Mouse (Mus musculus) lung, embryonic 14.5 days (tissue): Measurements from ENCODE around the gene Ankrd11. TPM values are rescaled to one million over a fixed set of nuclear protein-coding genes. Genes with fewer than 3 reads are reported as not detected.

ENCODE experiments used
- ATAC-seq: fragments of 200-750 bp; cut with Nextera tagmentation; 2 replicates; pipeline ENCODE4 v1.8.0; 2017; ENCODE audit warnings: mild to moderate bottlenecking, moderate TSS enrichment, moderate library complexity; ENCODE audit not compliant: insufficient read depth
- DNase-seq: peaks from one replicate; pipeline ENCODE4 v3.0.0-alpha.2; 2015
- H3K27ac ChIP-seq: fragments of 300-500 bp; sonication (generic); 2 replicates; pipeline ENCODE4 v1.5.1; 2014; ENCODE audit warnings: low read depth, mild to moderate bottlenecking, moderate library complexity
- H3K27me3 ChIP-seq: fragments of 300-500 bp; sonication (generic); 2 replicates; pipeline ENCODE4 v1.6.1; 2014; ENCODE audit warnings: low read length, control low read depth; ENCODE audit not compliant: insufficient read depth
- H3K36me3 ChIP-seq: fragments of 300-500 bp; sonication (generic); 2 replicates; pipeline ENCODE4 v1.6.1; 2014; ENCODE audit warnings: control low read depth; ENCODE audit not compliant: insufficient read depth
- H3K4me1 ChIP-seq: fragments of 300-500 bp; sonication (generic); 2 replicates; pipeline ENCODE4 v1.6.1; 2014; ENCODE audit warnings: antibody characterized with exemption, control low read depth; ENCODE audit not compliant: insufficient read depth
- H3K4me2 ChIP-seq: fragments of 300-500 bp; sonication (generic); 2 replicates; pipeline ENCODE4 v1.6.1; 2014; ENCODE audit warnings: mild to moderate bottlenecking
- H3K4me3 ChIP-seq: fragments of 300-500 bp; sonication (generic); 2 replicates; pipeline ENCODE4 v1.5.1; 2014; ENCODE audit warnings: low read depth, low read length
- H3K9ac ChIP-seq: fragments of 300-500 bp; sonication (generic); 2 replicates; pipeline ENCODE4 v1.6.1; 2014
- H3K9me3 ChIP-seq: fragments of 300-500 bp; sonication (generic); 2 replicates; pipeline ENCODE4 v1.6.1; 2016; ENCODE audit warnings: low read depth, low read length, control low read depth
- CTCF ChIP-seq: IDR thresholded peaks from 2 replicates; pipeline ENCODE4 v1.5.1; 2016; ENCODE audit warnings: antibody characterized with exemption, low read depth
- WGBS: fragments of 180-500 bp; shearing (Covaris S2); extraction: QIAGEN DNeasy Blood & Tissue Kit; methylation state at CpG from one replicate; pipeline ENCODE4 v1.1.7; 2014; 5-methylcytosine and 5-hydroxymethylcytosine counted together
- polyA plus RNA-seq: library from polyadenylated mRNA; unstranded; fragments of >200 nt; fragmentation: Nextera tagmentation; extraction: Ambion mirVana; gene quantifications from 2 replicates; pipeline ENCODE4 v1.2.1, GENCODE M21; 2014

Gene Ankrd11
- polyA plus RNA-seq, 1 experiment from 2014 or later: 94.6 TPM

DNA sequence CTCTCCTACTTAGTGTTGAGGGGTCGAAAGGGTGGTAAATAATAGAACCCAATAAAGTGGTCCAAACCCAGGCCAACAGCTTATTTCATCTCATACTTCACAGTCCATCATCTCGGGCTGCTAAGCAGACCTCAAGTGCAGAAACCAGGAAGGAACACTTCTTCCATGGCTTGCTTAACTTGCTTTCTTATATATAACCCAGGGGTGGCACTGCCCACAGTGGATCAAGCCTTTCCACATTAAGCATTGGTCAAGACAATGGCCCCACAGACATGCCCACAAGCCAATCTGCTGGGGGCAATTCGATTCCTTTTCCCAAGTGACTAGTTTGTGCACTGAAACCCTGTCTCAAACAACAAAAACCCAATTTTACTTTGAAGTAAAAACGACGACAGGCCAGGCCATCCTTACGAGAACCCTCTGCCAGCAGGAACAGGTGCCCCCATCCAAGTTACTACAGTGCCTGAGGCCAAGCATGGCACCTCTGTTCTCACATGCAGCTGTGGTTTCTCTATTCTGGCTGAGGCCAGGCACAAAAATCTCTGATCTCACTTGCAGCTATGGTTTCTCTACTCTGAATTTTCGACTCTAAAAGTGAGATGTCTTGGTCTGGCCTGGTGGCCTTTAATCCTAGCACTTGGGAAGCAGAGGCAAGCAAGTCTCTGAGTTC is 123.5 kb downstream of the Ankrd11 start:
- no peak for TF ChIP-seq CTCF
- ATAC-seq: no peak
- Histone ChIP-seq H3K27me3 (no peaks in the 10 kb centered on the region), H3K9me3 (no peaks in the 10 kb centered on the region), H3K36me3 (peaks cover 19% of the 10 kb centered on the region), H3K9ac (no peak overlapping the region), H3K27ac (peak overlapping the region; percentile 24; the same call in 1 of the 2 replicates), H3K4me2 (no peak overlapping the region), H3K4me1 (no peaks in the 10 kb centered on the region), H3K4me3 (no peak overlapping the region)
- 75% methylated on average over 7 of the region's 7 CpGs for WGBS
- no peak for DNase-seq

DNA sequence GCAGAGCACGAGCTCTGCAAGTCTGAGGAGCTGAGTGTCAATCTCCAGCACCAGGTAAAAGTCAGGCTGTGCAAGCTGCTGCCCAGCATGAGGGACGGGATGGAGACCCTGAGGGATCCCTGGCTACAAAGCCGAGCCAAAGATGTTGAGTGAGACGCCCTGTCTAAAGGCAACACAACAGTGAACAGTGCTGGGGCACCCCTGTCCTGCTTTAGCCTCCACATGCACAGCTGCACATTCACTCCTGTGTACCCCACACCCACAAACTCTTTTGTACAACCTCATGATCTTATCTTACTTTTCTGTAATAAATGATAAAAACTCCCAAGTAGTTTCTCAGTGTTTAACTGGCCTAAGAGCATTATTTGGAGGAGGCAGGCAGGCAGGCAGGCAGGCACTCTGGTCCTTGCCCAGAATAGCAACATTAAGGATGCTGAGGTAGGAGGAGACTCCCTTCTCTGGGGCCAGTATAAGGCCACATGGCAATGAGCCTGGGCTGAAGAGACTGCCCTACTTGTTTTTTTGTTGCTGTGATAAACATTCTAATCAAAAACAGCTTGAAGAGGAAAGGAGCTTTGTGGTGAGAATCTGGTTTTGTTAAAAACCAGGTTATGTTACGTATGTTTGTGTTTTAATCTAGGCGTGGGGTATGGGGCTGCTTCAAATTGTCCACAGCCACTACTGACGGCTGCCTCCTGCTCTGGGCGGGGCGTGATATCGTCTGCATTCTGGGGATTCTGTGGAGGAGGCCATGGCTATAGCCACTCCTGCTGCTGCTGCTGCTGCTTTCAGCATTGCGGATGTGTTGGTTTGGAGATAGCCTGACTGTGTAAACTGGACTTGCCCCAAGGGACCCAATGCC is 124.3 kb downstream of the Ankrd11 start:
- no peak overlapping the region for H3K9ac ChIP-seq
- TF ChIP-seq CTCF: no peak
- ATAC-seq: peak; percentile 38; the same call in 1 of the 2 replicates
- peaks cover 27% of the 10 kb centered on the region for H3K36me3 ChIP-seq
- no peak overlapping the region for H3K4me3 ChIP-seq
- WGBS: 53% methylated on average over 11 of the region's 11 CpGs
- H3K27ac ChIP-seq: no peak overlapping the region
- no peaks in the 10 kb centered on the region for H3K9me3 ChIP-seq
- no peaks in the 10 kb centered on the region for H3K27me3 ChIP-seq
- DNase-seq: peak; percentile 41
- H3K4me2 ChIP-seq: no peak overlapping the region
- H3K4me1 ChIP-seq: no peaks in the 10 kb centered on the region

DNA sequence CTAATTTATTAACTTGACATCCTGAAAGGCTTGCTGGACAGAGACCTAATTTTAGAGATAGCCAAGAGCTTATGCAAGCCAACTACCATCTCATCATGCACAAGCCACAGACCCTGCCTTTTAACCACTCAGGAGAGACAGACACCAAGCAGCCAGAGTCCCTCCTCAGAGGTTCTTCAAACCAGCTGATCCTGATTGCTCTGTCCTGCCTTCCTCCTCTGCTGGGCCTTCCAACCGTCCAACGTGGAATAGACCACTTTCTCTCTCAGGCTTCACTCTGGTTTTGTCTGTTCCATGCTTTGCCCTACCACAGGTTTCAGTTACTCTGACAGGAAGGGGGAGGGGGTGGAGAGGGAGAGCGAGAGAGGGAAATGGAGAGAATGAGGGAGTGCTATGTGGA is 125.3 kb downstream of the Ankrd11 start:
- no peaks in the 10 kb centered on the region for H3K4me1 ChIP-seq
- WGBS: 69% methylated on average over 3 of the region's 3 CpGs
- DNase-seq (no peak), ATAC-seq (no peak)
- no peak overlapping the region for H3K27ac ChIP-seq
- H3K4me2 ChIP-seq: no peak overlapping the region
- TF ChIP-seq CTCF: no peak
- peaks cover 28% of the 10 kb centered on the region for H3K36me3 ChIP-seq
- no peak overlapping the region for H3K9ac ChIP-seq
- no peaks in the 10 kb centered on the region for H3K9me3 ChIP-seq
- H3K27me3 ChIP-seq: no peaks in the 10 kb centered on the region
- H3K4me3 ChIP-seq: no peak overlapping the region

DNA sequence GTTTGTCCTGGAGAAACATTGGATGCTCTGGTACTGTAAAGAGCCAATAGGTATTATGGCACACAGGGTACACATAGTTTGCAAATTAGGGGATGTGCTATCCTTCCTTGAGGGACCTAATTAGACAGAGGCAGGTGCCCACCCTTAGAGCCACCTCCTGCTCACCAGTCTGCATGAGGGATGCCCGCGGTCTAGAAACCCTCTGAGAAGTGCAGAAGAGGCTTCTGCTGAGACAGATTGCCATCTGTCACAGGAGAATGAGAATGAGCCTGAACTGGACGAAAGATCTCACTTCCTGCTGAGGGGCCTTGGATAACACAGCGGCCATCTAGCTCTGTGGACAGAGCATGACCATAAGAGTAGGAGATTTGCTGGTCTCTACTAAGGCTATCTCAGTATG is 129.2 kb downstream of the Ankrd11 start:
- Histone ChIP-seq H3K27ac (no peak overlapping the region), H3K4me1 (no peaks in the 10 kb centered on the region), H3K9me3 (no peaks in the 10 kb centered on the region), H3K4me3 (no peak overlapping the region), H3K9ac (no peak overlapping the region), H3K4me2 (no peak overlapping the region), H3K36me3 (peaks cover 37% of the 10 kb centered on the region), H3K27me3 (no peaks in the 10 kb centered on the region)
- ATAC-seq (no peak), DNase-seq (no peak)
- WGBS: 85% methylated on average over 4 of the region's 4 CpGs
- no peak for TF ChIP-seq CTCF

DNA sequence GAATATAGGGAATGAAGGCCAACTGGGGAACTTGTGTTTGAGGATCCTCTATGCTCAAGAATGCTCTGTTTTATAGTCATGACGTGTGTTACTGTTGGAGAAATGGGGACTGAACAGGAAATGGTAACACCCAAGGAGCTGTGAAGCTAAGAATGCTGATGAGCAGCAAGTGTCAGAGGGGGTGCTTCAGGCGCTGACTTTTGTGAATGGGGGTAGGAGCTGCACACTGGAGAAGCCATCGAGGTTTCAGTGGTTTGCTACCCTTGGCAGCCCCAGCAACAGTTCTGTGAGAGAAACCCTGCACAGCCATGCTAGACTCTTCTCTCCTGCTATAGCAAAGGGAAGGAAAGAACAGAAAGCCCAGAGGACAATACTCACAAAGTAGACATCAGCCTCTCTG is 129.9 kb downstream of the Ankrd11 start:
- no peaks in the 10 kb centered on the region for H3K4me1 ChIP-seq
- no peaks in the 10 kb centered on the region for H3K27me3 ChIP-seq
- TF ChIP-seq CTCF: no peak
- H3K4me2 ChIP-seq: no peak overlapping the region
- 77% methylated on average over 3 of the region's 3 CpGs for WGBS
- H3K9me3 ChIP-seq: no peaks in the 10 kb centered on the region
- H3K9ac ChIP-seq: no peak overlapping the region
- DNase-seq: no peak
- peaks cover 44% of the 10 kb centered on the region for H3K36me3 ChIP-seq
- ATAC-seq: no peak
- no peak overlapping the region for H3K27ac ChIP-seq
- no peak overlapping the region for H3K4me3 ChIP-seq

DNA sequence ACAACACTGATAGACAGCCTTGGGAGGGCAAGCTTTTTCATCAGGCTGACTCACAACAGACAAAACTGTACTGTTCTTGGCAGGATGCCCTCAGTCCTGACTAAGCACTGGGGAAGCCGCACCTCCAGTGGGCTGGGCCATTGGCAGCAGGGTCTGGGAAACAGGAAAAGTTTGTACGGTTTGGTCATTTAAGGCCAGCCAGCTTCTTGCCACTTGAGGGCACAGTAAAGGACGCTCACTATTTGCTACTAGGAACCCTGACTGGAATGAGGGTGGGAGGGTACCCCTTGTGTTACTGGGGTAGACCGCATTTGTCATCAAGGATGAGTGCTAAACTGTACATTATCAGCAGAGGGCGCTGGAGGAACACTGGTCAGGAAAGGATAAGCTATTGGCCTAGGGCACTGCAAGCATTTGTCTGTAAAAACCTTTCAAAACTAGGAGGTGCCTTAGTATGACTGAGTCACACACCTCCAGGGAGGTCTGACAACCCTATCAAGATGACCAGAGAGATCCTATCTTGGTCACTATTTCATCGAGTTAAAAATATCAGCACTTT is 135.5 kb downstream of the Ankrd11 start:
- Histone ChIP-seq H3K36me3 (peaks cover 20% of the 10 kb centered on the region), H3K4me1 (no peaks in the 10 kb centered on the region), H3K4me3 (no peak overlapping the region), H3K27me3 (no peaks in the 10 kb centered on the region), H3K9ac (no peak overlapping the region), H3K9me3 (no peaks in the 10 kb centered on the region), H3K27ac (no peak overlapping the region), H3K4me2 (no peak overlapping the region)
- TF ChIP-seq CTCF: peak; percentile 92
- DNase-seq (peak; percentile 91), ATAC-seq (peak; percentile 72)
- WGBS: 21% methylated on average over 6 of the region's 6 CpGs

DNA sequence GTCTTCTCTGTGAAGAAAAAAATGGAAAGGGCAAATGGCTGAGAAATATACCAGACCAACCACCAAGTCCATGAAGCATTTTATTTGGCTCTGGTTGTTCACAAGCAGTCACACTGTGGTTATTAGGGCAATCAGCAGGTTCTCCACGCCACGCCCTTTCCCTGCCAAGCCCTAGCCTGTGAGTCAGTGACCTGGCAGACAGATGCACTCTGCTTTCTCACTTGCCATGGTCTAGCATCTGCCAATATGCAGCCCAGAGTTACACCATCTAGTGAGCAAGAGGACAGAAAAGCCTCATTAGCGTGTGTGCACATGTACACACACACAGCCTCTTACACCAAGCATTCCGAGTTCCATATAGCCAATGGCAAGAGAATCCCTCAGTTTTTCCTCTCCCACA is 136.7 kb downstream of the Ankrd11 start:
- DNase-seq (no peak), ATAC-seq (no peak)
- Histone ChIP-seq H3K4me3 (no peak overlapping the region), H3K4me2 (no peak overlapping the region), H3K27me3 (no peaks in the 10 kb centered on the region), H3K9ac (no peak overlapping the region), H3K9me3 (no peaks in the 10 kb centered on the region), H3K36me3 (peaks cover 20% of the 10 kb centered on the region), H3K4me1 (no peaks in the 10 kb centered on the region), H3K27ac (no peak overlapping the region)
- 90% methylated on average over 4 of the region's 4 CpGs for WGBS
- TF ChIP-seq CTCF: no peak
